Mouse (Mus musculus) brain, embryonic 14.5 days (tissue): ENCODE results near the gene H2-DMb1.
A peak's percentile ranks its signal among the peaks of the same experiment; 100 is the strongest.

ENCODE experiments used
- CTCF ChIP-seq: fragments of 200-500 bp; IDR thresholded peaks from 2 replicates; pipeline ENCODE4 v1.5.1; 2012; ENCODE audit warnings: inconsistent platforms, mild to moderate bottlenecking, moderate library complexity, borderline replicate concordance; ENCODE audit not compliant: insufficient read depth, insufficient read length; ENCODE audit errors: extremely low read depth
- POLR2A ChIP-seq: fragments of 200-500 bp; IDR thresholded peaks from 2 replicates; pipeline ENCODE4 v1.6.1; 2012; ENCODE audit warnings: mild to moderate bottlenecking, inconsistent platforms, borderline replicate concordance; ENCODE audit not compliant: poor library complexity, insufficient read depth, insufficient read length, severe bottlenecking; ENCODE audit errors: extremely low read depth

DNA sequence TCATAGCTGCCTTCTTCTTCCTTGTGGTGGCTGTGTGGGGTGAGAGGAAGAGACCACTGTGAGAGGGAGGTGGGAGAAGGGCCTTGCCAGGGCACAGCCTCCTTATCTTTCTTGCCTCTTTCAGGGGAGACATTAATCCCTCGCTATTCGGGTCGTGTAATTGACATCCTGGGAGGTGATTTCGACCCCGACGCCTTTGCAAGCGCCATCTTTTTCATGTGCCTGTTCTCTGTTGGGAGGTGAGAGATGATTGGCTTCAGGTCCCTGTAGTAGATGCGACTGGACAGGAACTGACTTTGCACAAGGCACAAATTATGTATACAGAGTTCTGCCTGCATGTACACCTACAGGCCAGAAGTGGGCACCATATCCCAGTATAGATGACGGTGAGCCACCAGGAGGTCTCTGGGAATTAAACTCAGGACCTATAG, 52.9 kb downstream of the H2-DMb1 start:
- TF ChIP-seq CTCF: peak; percentile 51; the same call in 1 of the 2 replicates
- TF ChIP-seq POLR2A: no peak
